Mouse (Mus musculus): ENCODE measurements at regions not wholly inside any gene's neighbourhood (a gene's known extent, or its start where the extent isn't known, plus 50 kb on each side); places are given as distances from the start of the nearest gene placed in this dataset.

- Histone ChIP-seq H3K4me2 (ENCODE audit: low read depth) (no peak overlapping the region), H3K79me2 (ENCODE audit: control insufficient read depth, insufficient read depth) (no peaks in the 10 kb centered on the region), H3ac (ENCODE audit: control insufficient read depth, insufficient read length) (no peak overlapping the region), H3K4me3 (no peak overlapping the region), H3K27me3 (ENCODE audit: control insufficient read depth, insufficient read depth, insufficient read length) (no peaks in the 10 kb centered on the region), H3K36me3 (ENCODE audit: control insufficient read depth, insufficient read depth) (no peaks in the 10 kb centered on the region)
- TF ChIP-seq SRF (IDR thresholded peaks at IDR 0.05; ENCODE audit: control insufficient read depth, insufficient read length, low read depth) (no peak), MYOD1 (IDR thresholded peaks at IDR 0.05; ENCODE audit: control insufficient read depth in 1 of 3, insufficient read length in 2 of 3, low read depth in 2 of 3) (no peak), POLR2A (IDR thresholded peaks at IDR 0.05; ENCODE audit: insufficient read length, low read depth) (no peak), MAX (IDR thresholded peaks at IDR 0.05; ENCODE audit: low read depth) (no peak), POLR2AphosphoS2 (IDR thresholded peaks at IDR 0.05; ENCODE audit: insufficient read length, low read depth) (no peak), USF1 (IDR thresholded peaks at IDR 0.05; ENCODE audit: low read depth) (no peak), REST (IDR thresholded peaks at IDR 0.05; ENCODE audit: insufficient read depth, insufficient read length) (no peak), TCF3 (IDR thresholded peaks at IDR 0.05; ENCODE audit: insufficient read length, low read depth) (no peak), MYOG (IDR thresholded peaks at IDR 0.05; ENCODE audit: control insufficient read depth in 1 of 3, insufficient read depth in 1 of 3, insufficient read length in 2 of 3, low read depth in 2 of 3) (no peak), E2F4 (IDR thresholded peaks at IDR 0.05; ENCODE audit: insufficient read depth) (no peak), CEBPB (IDR thresholded peaks at IDR 0.05; ENCODE audit: insufficient read depth, poor library complexity, severe bottlenecking) (no peak), TCF12 (IDR thresholded peaks at IDR 0.05; ENCODE audit: insufficient read depth, poor library complexity, severe bottlenecking) (no peak)
Measured at GRCm38 (mm10) chr7:73039921-73040320, 335.4 kb upstream of the Rgma start.

GRCm38 (mm10) chr7:73044316-73044715 lies 331.0 kb upstream of the Rgma start:
- Histone ChIP-seq H3K36me3 (ENCODE audit: control insufficient read depth, insufficient read depth) (no peaks in the 10 kb centered on the region), H3K4me3 (no peak overlapping the region), H3K4me2 (ENCODE audit: low read depth) (no peak overlapping the region), H3ac (ENCODE audit: control insufficient read depth, insufficient read length) (no peak overlapping the region), H3K79me2 (ENCODE audit: control insufficient read depth, insufficient read depth) (no peaks in the 10 kb centered on the region), H3K27me3 (ENCODE audit: control insufficient read depth, insufficient read depth, insufficient read length) (no peaks in the 10 kb centered on the region)
- TF ChIP-seq POLR2A (IDR thresholded peaks at IDR 0.05; ENCODE audit: insufficient read length, low read depth), result no peak
- TF ChIP-seq E2F4 (IDR thresholded peaks at IDR 0.05; ENCODE audit: insufficient read depth), result no peak

- H3ac ChIP-seq (ENCODE audit: control insufficient read depth, insufficient read length), result no peak overlapping the region
- no peaks in the 10 kb centered on the region for H3K36me3 ChIP-seq (ENCODE audit: control insufficient read depth, insufficient read depth)
- no peaks in the 10 kb centered on the region for H3K27me3 ChIP-seq (ENCODE audit: control insufficient read depth, insufficient read depth, insufficient read length)
- no peak overlapping the region for H3K4me2 ChIP-seq (ENCODE audit: low read depth)
- no peak for TF ChIP-seq POLR2AphosphoS2 (IDR thresholded peaks at IDR 0.05; ENCODE audit: insufficient read length, low read depth)
- TF ChIP-seq CEBPB (IDR thresholded peaks at IDR 0.05; ENCODE audit: insufficient read depth, poor library complexity, severe bottlenecking), result no peak
- no peak for TF ChIP-seq E2F4 (IDR thresholded peaks at IDR 0.05; ENCODE audit: insufficient read depth)
- no peak for TF ChIP-seq POLR2A (IDR thresholded peaks at IDR 0.05; ENCODE audit: insufficient read length, low read depth)
- TF ChIP-seq USF1 (IDR thresholded peaks at IDR 0.05; ENCODE audit: low read depth), result no peak
- TF ChIP-seq MAX (IDR thresholded peaks at IDR 0.05; ENCODE audit: low read depth), result no peak
- no peak for TF ChIP-seq REST (IDR thresholded peaks at IDR 0.05; ENCODE audit: insufficient read depth, insufficient read length)
- no peak for TF ChIP-seq SRF (IDR thresholded peaks at IDR 0.05; ENCODE audit: control insufficient read depth, insufficient read length, low read depth)
- no peak for TF ChIP-seq MYOD1 (IDR thresholded peaks at IDR 0.05; ENCODE audit: control insufficient read depth in 1 of 3, insufficient read length in 2 of 3, low read depth in 2 of 3)
- no peak for TF ChIP-seq TCF3 (IDR thresholded peaks at IDR 0.05; ENCODE audit: insufficient read length, low read depth)
- no peak for TF ChIP-seq TCF12 (IDR thresholded peaks at IDR 0.05; ENCODE audit: insufficient read depth, poor library complexity, severe bottlenecking)
- TF ChIP-seq MYOG (IDR thresholded peaks at IDR 0.05; ENCODE audit: control insufficient read depth in 1 of 3, insufficient read depth in 1 of 3, insufficient read length in 2 of 3, low read depth in 2 of 3), result no peak
- no peak overlapping the region for H3K4me3 ChIP-seq
- H3K79me2 ChIP-seq (ENCODE audit: control insufficient read depth, insufficient read depth), result no peaks in the 10 kb centered on the region
Measured at GRCm38 (mm10) chr7:73055891-73056290, 319.4 kb upstream of the Rgma start.

- TF ChIP-seq POLR2AphosphoS2 (IDR thresholded peaks at IDR 0.05; ENCODE audit: insufficient read length, low read depth), result no peak
- TF ChIP-seq REST (IDR thresholded peaks at IDR 0.05; ENCODE audit: insufficient read depth, insufficient read length), result no peak
- TF ChIP-seq E2F4 (IDR thresholded peaks at IDR 0.05; ENCODE audit: insufficient read depth), result no peak
- TF ChIP-seq MYOG (IDR thresholded peaks at IDR 0.05; ENCODE audit: control insufficient read depth in 1 of 3, insufficient read depth in 1 of 3, insufficient read length in 2 of 3, low read depth in 2 of 3), result no peak
- TF ChIP-seq TCF3 (IDR thresholded peaks at IDR 0.05; ENCODE audit: insufficient read length, low read depth), result no peak
- TF ChIP-seq USF1 (IDR thresholded peaks at IDR 0.05; ENCODE audit: low read depth), result no peak
- TF ChIP-seq TCF12 (IDR thresholded peaks at IDR 0.05; ENCODE audit: insufficient read depth, poor library complexity, severe bottlenecking), result no peak
- no peak for TF ChIP-seq CEBPB (IDR thresholded peaks at IDR 0.05; ENCODE audit: insufficient read depth, poor library complexity, severe bottlenecking)
- no peak for TF ChIP-seq MYOD1 (IDR thresholded peaks at IDR 0.05; ENCODE audit: control insufficient read depth in 1 of 3, insufficient read length in 2 of 3, low read depth in 2 of 3)
- TF ChIP-seq SRF (IDR thresholded peaks at IDR 0.05; ENCODE audit: control insufficient read depth, insufficient read length, low read depth), result no peak
- TF ChIP-seq POLR2A (IDR thresholded peaks at IDR 0.05; ENCODE audit: insufficient read length, low read depth), result no peak
- TF ChIP-seq MAX (IDR thresholded peaks at IDR 0.05; ENCODE audit: low read depth), result no peak
- H3K4me3 ChIP-seq, result no peak overlapping the region
- no peak overlapping the region for H3ac ChIP-seq (ENCODE audit: control insufficient read depth, insufficient read length)
- H3K79me2 ChIP-seq (ENCODE audit: control insufficient read depth, insufficient read depth), result no peaks in the 10 kb centered on the region
- H3K27me3 ChIP-seq (ENCODE audit: control insufficient read depth, insufficient read depth, insufficient read length), result no peaks in the 10 kb centered on the region
- no peak overlapping the region for H3K4me2 ChIP-seq (ENCODE audit: low read depth)
- H3K36me3 ChIP-seq (ENCODE audit: control insufficient read depth, insufficient read depth), result no peaks in the 10 kb centered on the region
Measured at GRCm38 (mm10) chr7:73063556-73063955, 311.8 kb upstream of the Rgma start.

- no peaks in the 10 kb centered on the region for H3K79me2 ChIP-seq (ENCODE audit: control insufficient read depth, insufficient read depth)
- H3K36me3 ChIP-seq (ENCODE audit: control insufficient read depth, insufficient read depth), result no peaks in the 10 kb centered on the region
- TF ChIP-seq MAX (IDR thresholded peaks at IDR 0.05; ENCODE audit: low read depth) (no peak), CEBPB (IDR thresholded peaks at IDR 0.05; ENCODE audit: insufficient read depth, poor library complexity, severe bottlenecking) (no peak), SRF (IDR thresholded peaks at IDR 0.05; ENCODE audit: control insufficient read depth, insufficient read length, low read depth) (no peak), TCF12 (IDR thresholded peaks at IDR 0.05; ENCODE audit: insufficient read depth, poor library complexity, severe bottlenecking) (no peak), TCF3 (IDR thresholded peaks at IDR 0.05; ENCODE audit: insufficient read length, low read depth) (no peak), MYOD1 (IDR thresholded peaks at IDR 0.05; ENCODE audit: control insufficient read depth in 1 of 3, insufficient read length in 2 of 3, low read depth in 2 of 3) (no peak), E2F4 (IDR thresholded peaks at IDR 0.05; ENCODE audit: insufficient read depth) (no peak), REST (IDR thresholded peaks at IDR 0.05; ENCODE audit: insufficient read depth, insufficient read length) (no peak)
- no peak overlapping the region for H3ac ChIP-seq (ENCODE audit: control insufficient read depth, insufficient read length)
- H3K27me3 ChIP-seq (ENCODE audit: control insufficient read depth, insufficient read depth, insufficient read length), result no peaks in the 10 kb centered on the region
- H3K4me3 ChIP-seq, result no peak overlapping the region
- H3K4me2 ChIP-seq (ENCODE audit: low read depth), result no peak overlapping the region
Measured at GRCm38 (mm10) chr7:73068534-73068933, 306.8 kb upstream of the Rgma start.
